Mouse (Mus musculus): Measurements from ENCODE around the gene Acoxl. TPM values are rescaled to one million over a fixed set of nuclear protein-coding genes. Genes with fewer than 3 reads are reported as not detected.

The Acoxl gene
- polyA plus RNA-seq, 1 experiment from 2014 or later: 0.19 TPM

- Histone ChIP-seq H3K4me2 (no peak overlapping the region), H3K9me3 (no peaks in the 10 kb centered on the region), H3K36me3 (no peaks in the 10 kb centered on the region), H3K27me3 (replicated peaks) (no peaks in the 10 kb centered on the region), H3K4me3 (replicated peaks) (no peak overlapping the region), H3K4me1 (peaks cover 2% of the 10 kb centered on the region; the same call in 1 of the 2 replicates), H3K27ac (no peak overlapping the region), H3K9ac (no peak overlapping the region)
- 50% methylated on average over 4 of the region's 4 CpGs for WGBS
- no peak for ATAC-seq (ENCODE audit: insufficient read depth, low FRiP score, low read depth)
Observed at GRCm38 (mm10) chr2:127961802-127962433, 123.2 kb downstream of the Acoxl start.

GRCm38 (mm10) chr2:127968944-127969343 is 130.3 kb downstream of the Acoxl start:
- no peak overlapping the region for H3K4me2 ChIP-seq
- no peak overlapping the region for H3K4me3 ChIP-seq (replicated peaks)
- ATAC-seq (ENCODE audit: insufficient read depth, low FRiP score, low read depth): no peak
- no peaks in the 10 kb centered on the region for H3K9me3 ChIP-seq
- H3K36me3 ChIP-seq: no peaks in the 10 kb centered on the region
- H3K4me1 ChIP-seq: no peaks in the 10 kb centered on the region
- H3K27me3 ChIP-seq (replicated peaks): no peaks in the 10 kb centered on the region
- H3K27ac ChIP-seq: no peak overlapping the region
- H3K9ac ChIP-seq: no peak overlapping the region
- 88% methylated on average over 2 of the region's 2 CpGs for WGBS

GRCm38 (mm10) chr2:127976276-127976675 is 137.6 kb downstream of the Acoxl start:
- no peaks in the 10 kb centered on the region for H3K9me3 ChIP-seq
- H3K27ac ChIP-seq: no peak overlapping the region
- no peak overlapping the region for H3K4me3 ChIP-seq (replicated peaks)
- H3K27me3 ChIP-seq (replicated peaks): no peaks in the 10 kb centered on the region
- 82% methylated on average over 1 of the region's 1 CpGs for WGBS
- H3K9ac ChIP-seq: no peak overlapping the region
- no peak for ATAC-seq (ENCODE audit: insufficient read depth, low FRiP score, low read depth)
- no peaks in the 10 kb centered on the region for H3K36me3 ChIP-seq
- H3K4me1 ChIP-seq: no peaks in the 10 kb centered on the region
- H3K4me2 ChIP-seq: no peak overlapping the region

GRCm38 (mm10) chr2:127978601-127979230 is 140.0 kb downstream of the Acoxl start:
- H3K4me1 ChIP-seq: no peaks in the 10 kb centered on the region
- no peak overlapping the region for H3K27ac ChIP-seq
- H3K4me2 ChIP-seq: no peak overlapping the region
- no peak overlapping the region for H3K9ac ChIP-seq
- ATAC-seq (ENCODE audit: insufficient read depth, low FRiP score, low read depth): no peak
- H3K9me3 ChIP-seq: no peaks in the 10 kb centered on the region
- H3K4me3 ChIP-seq (replicated peaks): no peak overlapping the region
- H3K27me3 ChIP-seq (replicated peaks): no peaks in the 10 kb centered on the region
- 83% methylated on average over 7 of the region's 7 CpGs for WGBS
- H3K36me3 ChIP-seq: no peaks in the 10 kb centered on the region

- no peak for ATAC-seq (ENCODE audit: insufficient read depth, low FRiP score, low read depth)
- Histone ChIP-seq H3K27me3 (replicated peaks) (no peaks in the 10 kb centered on the region), H3K4me1 (no peaks in the 10 kb centered on the region), H3K9ac (no peak overlapping the region), H3K9me3 (no peaks in the 10 kb centered on the region), H3K4me2 (no peak overlapping the region), H3K27ac (no peak overlapping the region), H3K36me3 (no peaks in the 10 kb centered on the region), H3K4me3 (replicated peaks) (no peak overlapping the region)
- WGBS: 44% methylated on average over 3 of the region's 3 CpGs
Observed at GRCm38 (mm10) chr2:127982610-127983009, 143.9 kb downstream of the Acoxl start.

- H3K36me3 ChIP-seq: no peaks in the 10 kb centered on the region
- H3K4me2 ChIP-seq: no peak overlapping the region
- no peaks in the 10 kb centered on the region for H3K27me3 ChIP-seq (replicated peaks)
- H3K4me1 ChIP-seq: no peaks in the 10 kb centered on the region
- H3K9me3 ChIP-seq: no peaks in the 10 kb centered on the region
- 61% methylated on average over 4 of the region's 4 CpGs for WGBS
- H3K4me3 ChIP-seq (replicated peaks): no peak overlapping the region
- H3K9ac ChIP-seq: no peak overlapping the region
- ATAC-seq (ENCODE audit: insufficient read depth, low FRiP score, low read depth): no peak
- H3K27ac ChIP-seq: no peak overlapping the region
Observed at GRCm38 (mm10) chr2:127983301-127983700, 144.6 kb downstream of the Acoxl start.

GRCm38 (mm10) chr2:127983981-127984380 is 145.3 kb downstream of the Acoxl start:
- Histone ChIP-seq H3K27ac (no peak overlapping the region), H3K4me2 (no peak overlapping the region), H3K4me1 (no peaks in the 10 kb centered on the region), H3K27me3 (replicated peaks) (no peaks in the 10 kb centered on the region), H3K4me3 (replicated peaks) (no peak overlapping the region), H3K9me3 (no peaks in the 10 kb centered on the region), H3K36me3 (no peaks in the 10 kb centered on the region), H3K9ac (no peak overlapping the region)
- 97% methylated on average over 1 of the region's 1 CpGs for WGBS
- ATAC-seq (ENCODE audit: insufficient read depth, low FRiP score, low read depth): no peak

GRCm38 (mm10) chr2:127987706-127988105 is 149.0 kb downstream of the Acoxl start:
- ATAC-seq (ENCODE audit: insufficient read depth, low FRiP score, low read depth): no peak
- Histone ChIP-seq H3K4me2 (no peak overlapping the region), H3K9ac (no peak overlapping the region), H3K9me3 (no peaks in the 10 kb centered on the region), H3K27me3 (replicated peaks) (no peaks in the 10 kb centered on the region), H3K4me1 (no peaks in the 10 kb centered on the region), H3K36me3 (no peaks in the 10 kb centered on the region), H3K27ac (no peak overlapping the region), H3K4me3 (replicated peaks) (no peak overlapping the region)
- 23% methylated on average over 4 of the region's 4 CpGs for whole genome bisulfite sequencing

GRCm38 (mm10) chr2:127990856-127991479 is 152.3 kb downstream of the Acoxl start:
- Histone ChIP-seq H3K36me3 (no peaks in the 10 kb centered on the region), H3K27me3 (replicated peaks) (no peaks in the 10 kb centered on the region), H3K4me3 (replicated peaks) (no peak overlapping the region), H3K27ac (no peak overlapping the region), H3K4me2 (no peak overlapping the region), H3K4me1 (no peaks in the 10 kb centered on the region), H3K9me3 (no peaks in the 10 kb centered on the region), H3K9ac (no peak overlapping the region)
- WGBS: 30% methylated on average over 6 of the region's 6 CpGs
- ATAC-seq (ENCODE audit: insufficient read depth, low FRiP score, low read depth): peak; percentile 27

- no peak for ATAC-seq (ENCODE audit: insufficient read depth, low FRiP score, low read depth)
- no peak overlapping the region for H3K27ac ChIP-seq
- WGBS: 92% methylated on average over 1 of the region's 1 CpGs
- H3K27me3 ChIP-seq (replicated peaks): no peaks in the 10 kb centered on the region
- no peaks in the 10 kb centered on the region for H3K36me3 ChIP-seq
- no peaks in the 10 kb centered on the region for H3K9me3 ChIP-seq
- no peak overlapping the region for H3K4me3 ChIP-seq (replicated peaks)
- H3K4me1 ChIP-seq: no peaks in the 10 kb centered on the region
- no peak overlapping the region for H3K9ac ChIP-seq
- H3K4me2 ChIP-seq: no peak overlapping the region
Observed at GRCm38 (mm10) chr2:127991656-127992055, 153.0 kb downstream of the Acoxl start.

- Histone ChIP-seq H3K27me3 (replicated peaks) (no peaks in the 10 kb centered on the region), H3K4me2 (no peak overlapping the region), H3K9ac (no peak overlapping the region), H3K4me1 (no peaks in the 10 kb centered on the region), H3K9me3 (no peaks in the 10 kb centered on the region), H3K36me3 (no peaks in the 10 kb centered on the region), H3K4me3 (replicated peaks) (no peak overlapping the region), H3K27ac (no peak overlapping the region)
- 80% methylated on average over 17 of the region's 17 CpGs for WGBS
- ATAC-seq (ENCODE audit: insufficient read depth, low FRiP score, low read depth): no peak
Observed at GRCm38 (mm10) chr2:128008662-128009423, 170.2 kb downstream of the Acoxl start.

GRCm38 (mm10) chr2:128014613-128015012 is 175.9 kb downstream of the Acoxl start:
- no peak for ATAC-seq (ENCODE audit: insufficient read depth, low FRiP score, low read depth)
- Histone ChIP-seq H3K27me3 (replicated peaks) (no peaks in the 10 kb centered on the region), H3K27ac (no peak overlapping the region), H3K4me2 (no peak overlapping the region), H3K9me3 (no peaks in the 10 kb centered on the region), H3K4me1 (no peaks in the 10 kb centered on the region), H3K9ac (no peak overlapping the region), H3K36me3 (no peaks in the 10 kb centered on the region), H3K4me3 (replicated peaks) (no peak overlapping the region)
- 59% methylated on average over 2 of the region's 2 CpGs for WGBS

Data from stomach, embryonic 15.5 days (tissue).